Mouse (Mus musculus) spleen, adult 12 weeks (tissue): ENCODE data around the gene Nkpd1.

Experiments used
- DNase-seq: peaks from one replicate; pipeline ENCODE4 v3.0.0; 2022; ENCODE audit warnings: low spot score

Nkpd1 gene

GRCm38 (mm10) chr7:19547344-19547969 lies 29.8 kb downstream of the Nkpd1 start:
- no peak for DNase-seq

- DNase-seq, result no peak
These were observed 31.8 kb downstream of the Nkpd1 start for GRCm38 (mm10) chr7:19549394-19549793.

- no peak for DNase-seq
These were observed 34.0 kb downstream of the Nkpd1 start for GRCm38 (mm10) chr7:19551634-19552033.

GRCm38 (mm10) chr7:19552443-19552842 lies 34.8 kb downstream of the Nkpd1 start:
- no peak for DNase-seq

- no peak for DNase-seq
These were observed 36.5 kb downstream of the Nkpd1 start for GRCm38 (mm10) chr7:19554168-19554567.

- no peak for DNase-seq
These were observed 39.4 kb downstream of the Nkpd1 start for GRCm38 (mm10) chr7:19557086-19557485.

- DNase-seq, result no peak
These were observed 40.6 kb downstream of the Nkpd1 start for GRCm38 (mm10) chr7:19557982-19558900.

GRCm38 (mm10) chr7:19558965-19559364 lies 41.3 kb downstream of the Nkpd1 start:
- no peak for DNase-seq

GRCm38 (mm10) chr7:19560491-19561260 lies 43.0 kb downstream of the Nkpd1 start:
- no peak for DNase-seq

GRCm38 (mm10) chr7:19561431-19561764 lies 43.8 kb downstream of the Nkpd1 start:
- no peak for DNase-seq

GRCm38 (mm10) chr7:19561765-19562642 lies 44.4 kb downstream of the Nkpd1 start:
- DNase-seq, result peak; percentile 80

GRCm38 (mm10) chr7:19562643-19563410 lies 45.2 kb downstream of the Nkpd1 start, which contains the start of gene Ppp1r37:
Gene Ppp1r37 (minus strand): TSS chr7:19563076.
- DNase-seq, result no peak

GRCm38 (mm10) chr7:19563884-19564283 lies 46.2 kb downstream of the Nkpd1 start:
- DNase-seq, result peak; percentile 54

GRCm38 (mm10) chr7:19564455-19564854 lies 46.8 kb downstream of the Nkpd1 start:
- no peak for DNase-seq

GRCm38 (mm10) chr7:19565803-19566202 lies 48.2 kb downstream of the Nkpd1 start:
- no peak for DNase-seq

GRCm38 (mm10) chr7:19567426-19567825 lies 49.8 kb downstream of the Nkpd1 start:
- no peak for DNase-seq

GRCm38 (mm10) chr7:19569647-19570046 lies 52.0 kb downstream of the Nkpd1 start:
- DNase-seq, result no peak

- DNase-seq, result peak; percentile 64
These were observed 55.5 kb downstream of the Nkpd1 start for GRCm38 (mm10) chr7:19572926-19573775.

GRCm38 (mm10) chr7:19573776-19574140 lies 56.1 kb downstream of the Nkpd1 start:
- no peak for DNase-seq
